Mouse (Mus musculus): Measurements from ENCODE around the gene Shisa5.

Shisa5 gene

DNA sequence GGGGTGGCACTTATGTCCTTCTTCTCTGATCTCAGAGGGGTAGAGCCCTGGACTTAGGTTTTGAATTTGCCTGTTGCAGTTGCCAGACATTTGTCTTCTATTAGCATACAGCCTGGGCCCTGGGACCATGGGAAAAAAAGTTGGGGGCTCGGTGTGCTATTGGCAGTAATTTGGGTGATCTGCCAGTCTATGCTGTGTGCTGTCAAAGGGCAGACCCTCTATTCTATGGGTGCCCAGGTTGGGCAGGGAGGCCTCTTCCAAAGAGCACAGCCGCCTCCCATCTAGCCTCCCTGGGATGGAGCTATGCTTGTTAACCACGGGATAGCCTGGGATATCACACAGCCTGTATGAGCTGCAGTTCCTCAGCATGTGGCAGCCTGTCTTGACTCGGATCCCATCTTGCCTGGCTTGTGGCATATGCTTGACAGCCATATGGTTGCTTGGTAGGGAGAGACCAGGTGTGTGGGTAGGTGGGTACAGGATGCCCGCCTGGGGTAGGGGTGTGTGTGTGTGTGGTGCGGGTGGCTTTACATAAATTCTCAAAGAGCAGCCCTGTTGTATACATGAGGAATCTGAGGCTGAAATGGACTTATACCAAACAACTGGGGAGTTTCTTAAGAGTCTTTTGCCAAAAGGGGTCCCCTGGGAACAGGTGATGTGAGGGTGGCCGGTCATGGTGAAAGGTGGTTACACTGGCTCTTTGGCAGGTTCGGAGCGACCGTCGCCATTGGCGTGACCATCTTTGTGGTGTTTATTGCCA lies 17.1 kb downstream of the Shisa5 start:
- no peak for DNase-seq

DNA sequence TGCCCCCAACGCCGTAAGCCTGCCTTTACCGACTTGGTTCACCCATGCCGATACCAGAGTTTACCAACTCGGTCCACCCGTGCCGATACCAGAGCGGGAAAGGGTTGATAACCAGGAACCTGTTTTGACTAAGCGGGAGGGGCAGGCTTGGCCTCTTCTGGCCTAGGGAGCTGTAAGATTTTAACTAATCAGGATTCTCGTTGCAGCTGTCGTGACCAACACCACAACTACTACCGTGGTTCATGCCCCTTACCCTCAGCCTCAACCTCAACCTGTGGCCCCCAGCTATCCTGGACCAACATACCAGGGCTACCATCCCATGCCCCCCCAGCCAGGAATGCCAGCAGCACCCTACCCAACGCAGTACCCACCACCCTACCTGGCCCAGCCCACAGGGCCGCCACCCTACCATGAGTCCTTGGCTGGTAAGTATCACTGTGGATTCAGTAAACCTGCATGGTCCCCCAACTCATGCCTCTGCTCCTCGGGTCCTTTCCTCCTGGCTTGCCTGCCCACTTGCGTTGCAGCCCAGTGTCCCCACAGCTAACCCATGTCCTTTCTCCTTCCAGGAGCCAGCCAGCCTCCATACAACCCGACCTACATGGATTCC lies 17.8 kb downstream of the Shisa5 start:
- no peak for DNase-seq

DNA sequence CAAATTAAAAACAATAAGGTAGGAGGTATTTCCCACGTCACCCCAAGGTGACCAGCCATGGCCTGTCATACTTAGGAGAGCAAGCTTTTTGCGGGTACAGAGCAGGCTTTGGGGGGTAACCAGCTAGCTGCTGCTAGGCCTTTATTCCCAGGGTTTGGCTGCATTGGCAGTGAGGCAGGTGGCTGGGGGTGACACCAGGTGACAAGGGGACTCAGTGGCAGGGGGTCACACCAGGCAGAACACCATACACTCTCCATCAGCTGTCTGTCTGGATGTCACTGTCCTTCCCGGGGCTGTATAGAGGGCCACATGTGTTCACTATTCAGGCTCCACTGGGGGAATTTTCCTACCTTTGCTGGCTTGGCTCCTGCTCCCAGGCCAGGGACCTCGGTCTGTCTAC lies 18.6 kb downstream of the Shisa5 start:
- no peak for DNase-seq

DNA sequence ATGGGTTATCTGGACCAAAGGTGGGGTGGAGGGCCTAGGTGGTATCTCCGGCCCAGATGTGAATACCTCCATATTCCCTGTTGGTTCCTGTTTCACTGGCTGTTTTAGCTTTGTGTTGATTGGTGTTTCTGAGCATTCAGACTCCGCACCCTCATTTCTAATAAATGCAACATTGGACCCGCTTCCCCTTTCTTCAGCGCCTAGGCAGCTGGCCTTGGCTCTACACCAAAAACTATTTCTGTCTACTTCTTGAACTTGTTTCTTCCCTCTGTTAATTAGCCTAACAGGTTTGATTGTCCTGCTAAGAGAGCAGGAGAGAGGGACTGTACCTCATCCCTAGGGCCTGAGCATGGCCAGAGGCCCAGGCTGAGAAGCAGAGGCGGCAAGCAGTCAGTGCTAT lies 19.2 kb downstream of the Shisa5 start:
- no peak for DNase-seq

DNA sequence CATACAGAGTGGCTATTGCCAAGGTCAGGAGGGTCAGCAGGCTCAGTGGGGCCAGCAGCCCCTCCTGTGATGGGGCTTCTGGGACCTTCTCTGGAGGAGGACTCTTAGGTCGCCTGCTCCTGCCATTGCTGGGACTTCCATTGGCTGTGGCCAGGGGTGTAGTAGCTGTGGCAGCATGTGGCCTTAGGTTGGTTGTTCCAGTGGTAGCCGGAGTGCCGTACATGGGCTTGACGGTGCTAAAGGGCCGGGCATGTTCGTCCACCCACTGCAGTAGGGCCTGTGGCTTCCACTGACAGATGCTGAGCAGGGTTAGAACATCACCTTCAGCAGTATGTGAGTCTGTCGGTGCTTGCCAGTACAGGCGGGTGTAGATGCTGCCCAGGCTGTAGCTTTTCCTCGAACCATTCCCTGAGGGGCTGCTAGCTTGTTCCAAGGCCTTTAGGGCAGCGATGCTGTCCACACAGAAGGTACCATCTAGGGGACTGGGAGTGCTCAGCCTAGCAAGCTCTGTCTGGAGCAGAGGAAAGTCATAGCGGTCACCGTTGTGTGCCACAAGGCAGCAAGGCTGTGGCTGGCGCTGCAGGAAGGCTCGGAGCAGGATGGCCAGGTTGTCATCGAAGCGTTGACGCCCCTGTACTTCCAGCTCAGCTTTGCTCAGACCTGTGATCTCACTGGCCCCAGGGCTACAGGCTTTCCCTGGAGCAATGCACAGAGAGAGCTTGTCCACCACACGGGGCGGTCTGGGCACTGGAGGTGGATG lies 19.8 kb downstream of the Shisa5 start:
- DNase-seq = no peak

DNA sequence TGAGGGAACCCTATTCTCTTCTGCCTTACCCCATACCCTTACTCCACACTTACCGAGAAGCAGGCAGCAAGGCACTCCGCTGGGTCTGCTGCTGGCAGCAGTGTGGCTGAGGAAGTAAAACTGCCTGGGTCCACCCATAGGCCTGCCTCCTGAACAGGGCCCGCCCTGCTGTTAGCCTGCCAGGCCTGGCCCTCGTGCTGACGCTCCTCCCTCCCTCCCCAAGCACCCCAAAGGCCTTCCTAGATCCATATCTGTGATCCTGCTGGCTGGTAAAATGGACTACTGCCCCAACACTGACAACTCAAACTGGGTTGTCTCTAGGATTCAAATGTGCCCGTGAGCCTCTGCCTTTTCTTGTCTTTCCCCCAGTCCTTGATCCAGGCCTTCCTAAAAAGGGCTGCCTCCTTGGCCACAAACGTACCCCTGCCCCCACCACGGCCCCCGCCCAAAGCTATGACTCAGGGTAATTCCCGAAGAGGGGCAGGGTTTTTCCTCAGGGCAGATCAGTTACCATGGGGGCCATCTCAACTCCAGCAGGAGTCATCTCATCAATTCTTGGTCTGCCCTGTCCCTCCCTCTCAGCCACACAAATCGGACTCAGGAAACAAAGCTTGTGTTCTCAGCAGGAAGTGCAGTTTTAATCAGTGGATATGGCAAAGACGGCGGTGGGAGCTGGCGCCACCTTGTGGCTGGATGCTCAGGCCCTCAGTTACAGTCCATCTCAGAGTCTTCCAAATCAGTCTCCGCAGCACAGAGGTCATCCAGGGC lies 21.0 kb downstream of the Shisa5 start, which contains the start of gene Trex1:
Trex1 (minus strand) TSS at position 599 of the 768 bp plus-strand sequence.
- peak; percentile 88 for DNase-seq

DNA sequence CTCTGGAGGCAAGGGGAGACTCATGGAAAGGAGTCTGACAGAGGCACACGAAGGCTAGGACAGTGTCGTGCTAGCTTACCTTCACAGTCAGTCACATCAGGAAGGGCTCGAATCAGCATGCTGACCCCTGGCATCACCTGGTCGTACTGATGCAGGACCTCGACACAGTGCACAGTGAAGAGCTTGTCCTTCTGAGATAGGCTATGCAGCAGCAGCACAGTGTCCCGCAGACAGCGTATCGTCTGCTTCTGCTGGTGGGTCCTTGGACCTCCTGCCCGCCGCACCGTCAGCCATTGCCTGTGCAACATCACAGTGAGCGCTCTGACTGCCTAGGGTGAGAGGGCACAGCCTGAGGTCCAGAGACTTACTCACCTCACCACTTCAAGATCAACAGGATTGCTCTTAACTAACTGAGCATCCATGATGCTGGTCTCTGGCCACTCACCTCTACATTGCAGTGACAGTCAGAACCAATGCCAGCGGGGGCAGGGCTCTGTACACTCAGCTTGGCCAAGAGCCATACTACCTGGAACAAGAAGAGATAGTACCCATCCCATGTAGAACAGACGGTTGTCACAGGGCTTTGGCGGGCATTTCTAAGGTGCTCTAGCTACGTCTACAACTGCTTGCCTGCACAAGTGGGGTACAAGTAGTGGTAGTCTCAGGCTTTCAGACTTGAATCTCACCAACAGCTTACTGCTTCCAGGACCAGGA lies 22.0 kb downstream of the Shisa5 start:
- no peak for DNase-seq

DNA sequence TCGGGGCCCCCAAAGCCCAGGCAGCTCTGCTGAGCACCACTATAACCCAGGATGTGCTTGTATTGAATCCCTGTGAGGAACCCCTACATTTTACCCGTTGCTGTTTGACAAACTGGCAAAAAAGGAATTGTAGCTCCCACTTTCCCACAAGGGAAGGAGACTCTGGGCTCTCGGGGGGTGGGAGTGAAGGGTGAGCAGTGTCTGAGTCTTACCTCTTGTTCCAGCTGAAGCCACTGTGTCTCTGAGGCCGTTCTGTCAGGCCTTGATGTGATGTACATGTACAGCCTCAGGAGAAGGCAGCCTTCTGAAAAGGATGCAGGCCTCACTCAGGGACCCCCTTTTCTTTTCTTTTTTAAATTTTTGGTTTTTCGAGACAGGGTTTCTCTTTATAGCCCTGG lies 22.5 kb downstream of the Shisa5 start:
- DNase-seq = no peak

DNA sequence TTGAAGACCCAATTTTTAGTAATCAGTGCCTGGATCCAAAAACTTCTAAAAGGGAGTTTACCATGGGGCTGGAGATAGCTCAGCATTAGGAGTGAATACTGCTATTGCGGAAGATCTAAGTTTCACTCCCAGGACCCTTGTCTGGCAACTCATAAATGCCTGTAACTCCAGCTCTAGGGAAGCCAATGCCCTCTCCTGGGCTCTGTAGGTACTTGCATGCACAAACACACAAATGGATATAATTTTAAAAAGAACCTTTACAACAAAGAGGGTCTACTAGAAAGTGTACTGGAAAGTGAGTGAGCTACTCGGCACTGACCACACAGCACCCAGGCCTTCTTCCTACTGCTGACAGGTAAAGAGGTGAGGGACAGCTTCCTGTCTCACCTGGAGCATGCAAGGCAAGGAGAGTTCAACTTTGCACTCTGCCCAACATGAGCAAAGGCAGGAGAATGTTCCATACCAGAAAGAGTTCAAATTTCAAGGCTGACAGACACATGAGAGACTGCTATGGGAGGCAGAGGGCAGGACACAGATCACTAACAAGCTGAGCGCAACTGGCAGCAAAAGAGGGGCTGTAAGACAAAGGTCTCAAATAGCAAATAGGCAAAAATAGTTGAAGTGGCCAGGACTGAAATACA lies 29.9 kb downstream of the Shisa5 start:
- no peak for DNase-seq

DNA sequence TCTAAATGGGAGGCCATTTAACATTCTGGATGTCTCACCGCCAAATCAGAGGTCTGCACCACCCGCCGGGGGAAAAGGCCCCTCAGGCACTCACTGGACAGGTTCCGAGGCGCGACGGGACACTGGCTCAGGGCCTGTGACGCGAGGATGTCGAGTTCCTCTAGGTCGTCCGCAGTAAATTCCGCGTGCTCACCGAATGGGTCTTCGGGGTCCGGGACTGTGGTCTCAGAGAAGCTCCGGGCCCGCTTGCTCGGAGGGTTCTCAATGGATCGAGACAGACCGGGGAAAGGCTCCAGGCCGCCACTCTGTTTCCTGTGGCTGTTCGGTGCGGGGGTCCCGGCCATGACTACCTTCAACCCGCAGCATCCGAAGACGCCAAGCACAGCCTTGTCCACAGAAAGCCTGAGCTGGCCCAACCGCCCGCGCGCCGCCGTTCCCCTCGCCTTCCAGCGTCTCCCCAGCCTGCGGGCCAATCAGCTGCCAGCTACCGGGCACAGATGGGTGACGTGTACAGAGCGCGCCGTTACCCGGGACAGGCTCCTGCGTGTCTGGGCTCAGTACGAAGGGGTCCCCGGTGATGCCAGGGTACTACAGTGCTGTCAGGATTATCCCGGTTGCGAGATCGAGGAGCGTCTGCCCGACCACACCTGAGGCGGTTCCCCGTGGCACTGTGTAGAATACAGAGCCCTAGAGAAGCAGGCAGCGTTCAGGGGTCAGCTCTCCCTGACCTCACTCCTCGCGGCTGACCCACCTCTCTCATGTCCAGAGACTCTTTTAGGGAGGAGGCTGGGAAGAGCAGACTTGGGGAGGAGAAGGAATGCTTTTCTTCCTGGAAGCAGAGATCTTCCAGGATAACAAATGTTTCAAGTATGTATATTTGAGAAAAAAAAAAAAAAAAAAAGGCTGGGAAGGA lies 35.6 kb downstream of the Shisa5 start, which contains the start of gene Atrip:
Atrip (minus strand) TSS at position 464 of the 913 bp plus-strand sequence.
- DNase-seq = peak; percentile 88

DNA sequence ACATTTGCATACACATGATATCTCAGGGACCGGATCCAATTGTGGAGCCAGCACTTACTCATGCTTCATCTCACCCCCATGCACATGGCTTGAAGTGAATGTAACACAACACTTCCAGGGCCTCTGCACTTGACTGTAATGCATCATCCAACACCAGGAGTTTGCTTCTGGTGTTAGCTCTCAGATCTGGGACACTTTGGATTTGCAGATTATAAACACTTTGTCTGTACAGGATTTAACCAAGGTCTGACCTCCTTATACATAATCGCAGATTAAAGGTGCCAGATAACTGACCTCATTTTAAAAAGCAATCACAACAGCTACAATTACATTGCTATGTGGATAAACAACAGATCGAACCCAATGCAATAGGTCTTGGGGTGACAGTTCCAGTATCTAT lies 42.2 kb downstream of the Shisa5 start:
- DNase-seq = no peak

DNA sequence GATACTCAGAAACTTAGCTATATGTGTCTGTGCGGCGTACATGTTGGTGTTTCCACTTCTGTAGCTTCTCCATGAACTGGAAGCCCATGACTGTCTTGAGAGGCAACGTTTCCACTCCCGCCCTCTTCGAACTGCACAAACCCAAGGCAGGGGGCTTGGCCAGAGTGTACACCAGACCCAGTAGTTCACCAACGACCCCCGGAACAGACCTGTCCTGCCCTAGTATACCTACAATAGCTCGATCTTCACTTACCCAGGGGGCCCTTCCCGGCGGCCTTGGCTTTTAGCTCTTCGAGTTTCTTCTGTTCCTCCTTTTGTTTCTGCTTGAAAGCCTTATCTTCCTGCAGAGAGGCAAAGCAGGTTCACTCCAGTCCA lies 43.4 kb downstream of the Shisa5 start:
- DNase-seq = no peak

DNA sequence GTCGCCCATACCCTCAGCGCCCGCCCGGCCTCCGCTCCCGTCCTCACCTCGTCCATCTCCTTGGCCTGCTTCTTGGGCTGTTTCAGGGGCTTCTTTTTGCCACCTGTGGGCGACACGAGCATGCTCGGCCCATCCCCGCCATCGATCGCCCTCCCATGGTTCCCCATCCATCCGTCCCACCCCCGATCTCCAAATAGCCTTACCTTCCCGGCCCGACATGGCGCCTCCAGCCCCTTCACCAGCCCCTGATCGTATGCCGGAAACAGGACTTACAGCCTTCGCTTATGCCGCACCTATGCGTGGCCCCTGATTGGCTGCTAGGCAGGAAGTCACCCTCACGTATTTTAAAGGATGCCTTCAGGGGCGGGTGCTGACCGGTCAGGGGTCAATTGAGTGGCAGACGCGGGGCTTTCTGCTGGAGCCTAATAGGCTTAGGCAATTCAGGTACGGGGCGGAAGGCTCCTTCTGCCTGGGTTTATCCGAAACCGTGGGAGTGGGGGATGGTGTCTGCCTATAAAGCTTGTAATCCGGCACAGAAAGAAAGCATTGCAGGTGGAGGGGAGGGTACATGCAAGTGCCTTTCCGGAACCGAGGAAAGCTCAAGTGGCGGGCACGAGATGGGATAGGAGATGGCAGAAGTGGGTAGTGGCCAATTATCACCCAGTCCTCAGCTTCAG lies 43.9 kb downstream of the Shisa5 start, which contains the start of the genes Ccdc51 and Tma7:
Ccdc51 (plus strand) TSS at position 370 of the 677 bp plus-strand sequence.
Tma7 (minus strand) TSS at position 464 of the 677 bp plus-strand sequence.
- peak; percentile 80 for DNase-seq

DNA sequence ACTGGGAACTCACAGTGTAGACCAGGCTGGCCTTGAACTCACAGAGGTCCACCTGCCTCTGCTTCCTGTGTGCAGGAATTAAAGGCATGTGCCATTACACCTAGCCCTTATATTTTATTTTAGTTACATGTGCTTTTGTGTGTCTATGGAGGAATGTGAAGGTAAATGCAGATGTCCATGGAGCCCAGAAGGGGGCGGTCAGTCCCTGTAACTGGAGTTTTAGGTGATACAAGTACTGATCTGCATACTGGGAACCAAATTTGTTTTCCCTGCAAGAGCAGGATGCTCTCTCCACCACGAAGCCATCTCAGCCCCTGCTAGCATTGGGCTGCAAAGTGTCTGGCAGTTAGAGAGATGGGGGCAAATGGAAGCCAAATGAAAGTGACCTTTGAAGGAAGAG lies 46.6 kb downstream of the Shisa5 start:
- DNase-seq = no peak

DNA sequence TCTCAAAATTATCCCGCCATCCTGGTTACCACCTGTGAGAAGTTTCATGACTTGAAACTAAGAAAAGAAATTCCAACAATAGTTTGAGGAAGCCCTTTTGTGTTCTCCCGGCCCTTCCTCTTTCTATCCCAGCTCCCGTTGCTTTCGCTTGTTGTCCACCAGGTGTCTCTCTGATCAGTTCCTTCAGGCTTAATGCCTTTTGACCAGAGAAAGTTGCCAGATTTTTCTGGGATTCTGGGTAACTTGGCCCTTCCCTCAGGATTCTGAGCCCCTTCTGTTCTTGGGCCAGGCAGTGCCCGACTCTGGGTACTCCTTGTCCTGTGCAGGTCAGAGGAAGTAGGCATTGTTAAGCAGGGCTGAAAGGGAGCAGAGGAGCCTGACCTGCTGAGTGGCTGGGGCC lies 49.6 kb downstream of the Shisa5 start:
- peak; percentile 35 for DNase-seq

DNA sequence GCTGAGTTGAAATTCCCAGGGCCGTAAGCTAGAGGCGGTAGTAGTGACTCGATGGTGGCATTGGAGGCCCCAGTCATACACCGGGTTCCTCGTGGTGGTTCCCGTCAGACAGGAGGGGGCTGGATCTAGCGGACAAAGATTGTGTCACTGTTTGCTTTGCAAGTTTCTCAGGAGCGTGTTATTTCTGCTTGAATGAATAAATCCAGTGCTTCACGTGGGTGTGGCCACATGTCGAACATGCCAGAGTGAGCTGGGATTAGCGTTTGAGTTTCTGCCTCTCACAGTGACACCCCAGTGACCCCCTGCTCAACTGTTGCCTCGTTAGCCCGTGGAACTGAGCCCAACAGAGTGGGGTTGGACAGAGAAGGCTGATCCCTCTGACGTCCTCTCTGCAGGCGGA lies 52.1 kb downstream of the Shisa5 start:
- DNase-seq = no peak

DNA sequence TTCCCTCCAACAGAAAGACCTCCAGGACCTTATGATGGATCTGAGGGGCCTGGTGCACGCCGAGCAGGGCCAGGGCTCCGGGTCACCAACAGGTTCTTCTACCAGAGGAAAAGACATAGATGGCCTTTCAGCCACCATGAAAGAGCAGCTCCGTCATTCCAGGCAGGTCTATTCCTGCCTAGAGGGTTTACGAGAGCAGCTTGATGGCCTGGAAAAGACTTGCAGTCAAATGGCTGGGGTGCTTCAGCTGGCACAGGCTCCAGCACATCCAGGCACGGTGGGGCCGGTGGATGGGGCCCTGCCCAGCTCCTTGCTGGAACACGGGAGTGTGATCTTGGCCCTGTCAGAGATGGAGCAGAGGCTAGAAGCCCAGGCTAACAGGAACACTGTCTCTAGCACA lies 53.4 kb downstream of the Shisa5 start:
- DNase-seq = no peak

DNA sequence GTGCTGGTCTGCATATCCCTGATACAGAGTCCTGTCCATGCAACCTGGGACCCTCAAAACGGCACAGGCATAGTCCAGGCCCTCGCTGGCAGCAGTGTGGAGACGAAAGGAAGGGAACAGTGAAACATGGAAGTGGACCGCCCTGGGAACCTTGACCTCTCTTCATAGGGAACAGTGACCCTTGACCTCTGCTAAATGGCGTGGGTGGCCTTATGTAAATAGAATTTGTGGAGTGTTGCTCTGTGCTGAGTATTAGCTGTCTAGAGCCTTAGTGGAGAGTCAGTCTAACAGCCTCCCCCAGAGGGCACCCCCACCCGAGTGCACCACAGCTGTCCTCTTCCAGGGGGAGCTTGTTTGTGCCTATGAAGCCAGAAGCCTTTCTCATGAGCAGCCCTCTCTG lies 54.4 kb downstream of the Shisa5 start:
- no peak for DNase-seq

DNA sequence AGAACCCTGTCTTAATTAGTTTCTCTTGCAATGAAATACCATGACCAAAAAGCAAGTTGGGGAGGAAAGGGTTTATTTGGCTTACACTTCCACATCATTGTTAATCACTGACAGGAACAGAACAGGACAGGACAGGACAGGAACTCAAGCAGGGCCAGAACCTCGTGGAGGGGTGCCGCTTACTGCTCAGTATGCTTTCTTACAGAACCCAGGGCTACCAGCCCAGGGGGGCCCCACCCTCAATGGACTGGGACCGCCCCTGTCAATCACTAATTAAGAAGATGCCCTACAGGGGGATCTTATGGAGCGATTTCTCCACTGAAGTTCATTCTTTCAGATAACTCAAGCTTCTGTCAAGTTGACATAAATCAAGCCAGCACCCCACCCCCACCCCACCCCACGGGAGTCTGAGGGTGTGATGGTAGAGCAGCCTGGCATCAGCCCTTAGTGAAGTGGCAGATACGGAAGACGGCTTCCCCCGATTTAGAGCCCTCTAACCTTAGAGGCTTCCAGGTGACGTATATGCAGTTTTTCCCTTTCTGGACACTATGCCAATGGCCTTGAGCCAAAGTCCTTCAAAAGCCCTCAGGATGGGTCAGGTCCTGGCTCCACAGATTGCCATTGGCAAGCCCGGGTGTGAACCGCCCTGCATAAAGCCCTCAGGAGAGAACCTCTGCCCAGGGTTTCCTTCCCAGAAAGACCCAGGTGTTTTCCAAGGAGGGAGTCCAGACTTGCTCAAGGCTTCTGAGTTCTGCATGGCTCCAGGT lies 55.6 kb downstream of the Shisa5 start:
- DNase-seq = no peak
